Mouse (Mus musculus) ES-Bruce4 (cell line): Measurements from ENCODE around the gene Cmbl.

Source experiments
- CTCF ChIP-seq: IDR thresholded peaks from one replicate; pipeline ENCODE4 v1.8.1; 2011; ENCODE audit warnings: low read depth, low read length
- POLR2A ChIP-seq: IDR thresholded peaks from one replicate; pipeline ENCODE4 v1.8.1; 2011; ENCODE audit warnings: low read length; ENCODE audit not compliant: insufficient read depth

- no peak for TF ChIP-seq CTCF
- TF ChIP-seq POLR2A, result no peak
Observed at GRCm38 (mm10) chr15:31565786-31566185, 597 bp downstream of the Cmbl start.
